Mouse (Mus musculus): ENCODE results near the gene Mapk11. TPM values are rescaled to one million over a fixed set of nuclear protein-coding genes. Genes with fewer than 3 reads are reported as not detected.

The Mapk11 gene
- total RNA-seq, 1 experiment: 6.6 TPM

DNA sequence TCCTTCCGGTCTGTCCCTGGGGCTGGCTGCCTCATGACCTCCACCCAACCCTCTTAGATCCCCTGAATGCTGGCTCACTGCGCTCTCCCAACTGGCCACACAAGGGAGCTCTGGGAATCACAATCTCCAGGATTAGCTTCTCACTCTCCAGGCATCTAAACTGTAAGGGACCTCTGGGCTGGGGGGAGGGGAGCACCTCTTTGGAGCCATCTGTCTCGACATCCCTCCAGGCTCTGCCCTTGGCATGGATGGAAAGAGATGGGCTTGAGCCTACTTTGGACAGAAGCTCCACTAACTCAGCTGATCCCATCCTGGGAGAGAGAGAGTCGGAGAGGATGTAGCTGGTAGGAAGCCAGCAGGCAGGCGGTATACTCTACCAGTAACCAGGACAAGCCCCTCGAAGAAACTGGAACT, 32.9 kb upstream of the Mapk11 start:
- Histone ChIP-seq H3K4me3 (ENCODE audit: insufficient read depth in 1 of 2, low read depth in 1 of 2, low read length in 2 of 2, poor library complexity in 1 of 2, severe bottlenecking in 1 of 2) (no peak overlapping the region), H3K36me3 (ENCODE audit: control insufficient read depth, insufficient read depth, low read length, poor library complexity, severe bottlenecking) (peaks cover 5% of the 10 kb centered on the region; the same call in 1 of the 2 replicates), H3K9me3 (ENCODE audit: control insufficient read depth, insufficient read depth, low read depth, low read length) (no peaks in the 10 kb centered on the region), H3K27ac (ENCODE audit: insufficient read depth, low read depth, low read length, poor library complexity, severe bottlenecking) (no peak overlapping the region; the same call in 1 of the 2 replicates), H3K9ac (ENCODE audit: insufficient read depth, low read depth, low read length, poor library complexity, severe bottlenecking) (no peak overlapping the region), H3K4me1 (ENCODE audit: control insufficient read depth in 2 of 2, insufficient read depth in 2 of 2, low read length in 2 of 2, poor library complexity in 1 of 2) (peaks cover 8 to 48% of the 10 kb centered on the region in 2 experiments)
- TF ChIP-seq ZNF384 (IDR thresholded peaks at IDR 0.05; ENCODE audit: low read depth, low read length) (no peak), MAFK (IDR thresholded peaks at IDR 0.05; ENCODE audit: insufficient read depth, low read depth, low read length) (no peak), ZC3H11A (IDR thresholded peaks at IDR 0.05; ENCODE audit: borderline replicate concordance, low read depth, low read length) (no peak), CHD2 (IDR thresholded peaks at IDR 0.05; ENCODE audit: low read depth, low read length) (no peak), HCFC1 (IDR thresholded peaks at IDR 0.05; ENCODE audit: borderline replicate concordance, insufficient read depth, low read length) (no peak)
- in situ Hi-C loops (cut with MboI; ENCODE audit: low sequenced_read_pairs in 2 of 2, unreplicated experiment in 2 of 2): no loop called here
- DNase-seq (ENCODE audit: low read depth, low spot score): no peak

DNA sequence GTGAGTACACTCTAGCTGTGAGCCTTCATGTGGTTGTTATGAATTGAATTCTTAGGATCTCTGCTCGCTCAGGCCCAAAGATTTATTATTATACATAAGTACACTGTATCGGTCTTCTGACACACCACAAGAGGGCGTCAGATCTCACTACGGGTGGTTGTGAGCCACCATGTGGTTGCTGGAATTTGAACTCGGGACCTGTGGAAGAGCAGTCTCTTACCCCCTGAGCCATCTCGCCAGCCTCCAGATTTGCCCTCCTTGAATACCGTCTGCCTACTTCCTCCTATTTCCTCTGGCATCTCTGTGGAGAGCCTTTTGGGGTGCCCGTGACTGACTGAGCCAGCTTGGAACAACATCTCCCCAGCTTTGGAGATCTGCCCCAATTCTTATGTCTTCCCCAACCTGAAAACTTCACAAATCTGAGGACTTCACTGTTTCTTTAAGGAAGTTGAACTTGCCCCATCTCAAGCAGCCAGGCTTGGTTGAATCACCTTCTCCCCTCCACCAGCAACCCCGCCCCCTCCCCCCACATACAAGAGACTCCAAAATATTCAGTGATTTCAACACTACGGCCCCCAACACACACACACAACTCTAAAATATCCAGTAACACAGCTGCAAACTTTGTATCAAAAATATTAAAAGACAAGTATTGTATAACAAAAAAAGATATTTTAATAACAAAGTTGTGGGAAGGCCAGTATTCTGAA, 32.3 kb upstream of the Mapk11 start:
- Histone ChIP-seq H3K9ac (ENCODE audit: insufficient read depth, low read depth, low read length, poor library complexity, severe bottlenecking) (no peak overlapping the region; the same call in 1 of the 2 replicates), H3K36me3 (ENCODE audit: control insufficient read depth, insufficient read depth, low read length, poor library complexity, severe bottlenecking) (peaks cover 4% of the 10 kb centered on the region; the same call in 1 of the 2 replicates), H3K27ac (ENCODE audit: insufficient read depth, low read depth, low read length, poor library complexity, severe bottlenecking) (no peak overlapping the region; the same call in 1 of the 2 replicates), H3K4me3 (ENCODE audit: insufficient read depth in 1 of 2, low read depth in 1 of 2, low read length in 2 of 2, poor library complexity in 1 of 2, severe bottlenecking in 1 of 2) (peak overlapping the region in 1 of 2 experiments; percentile 79; a peak in 2 of 4 replicates), H3K4me1 (ENCODE audit: control insufficient read depth in 2 of 2, insufficient read depth in 2 of 2, low read length in 2 of 2, poor library complexity in 1 of 2) (peaks cover 8 to 54% of the 10 kb centered on the region in 2 experiments), H3K9me3 (ENCODE audit: control insufficient read depth, insufficient read depth, low read depth, low read length) (no peaks in the 10 kb centered on the region)
- TF ChIP-seq HCFC1 (IDR thresholded peaks at IDR 0.05; ENCODE audit: borderline replicate concordance, insufficient read depth, low read length) (no peak), CHD2 (IDR thresholded peaks at IDR 0.05; ENCODE audit: low read depth, low read length) (no peak), ZC3H11A (IDR thresholded peaks at IDR 0.05; ENCODE audit: borderline replicate concordance, low read depth, low read length) (no peak), MAFK (IDR thresholded peaks at IDR 0.05; ENCODE audit: insufficient read depth, low read depth, low read length) (no peak)
- in situ Hi-C loops (cut with MboI; ENCODE audit: low sequenced_read_pairs in 2 of 2, unreplicated experiment in 2 of 2): no loop called here
- DNase-seq (ENCODE audit: low read depth, low spot score): no peak

DNA sequence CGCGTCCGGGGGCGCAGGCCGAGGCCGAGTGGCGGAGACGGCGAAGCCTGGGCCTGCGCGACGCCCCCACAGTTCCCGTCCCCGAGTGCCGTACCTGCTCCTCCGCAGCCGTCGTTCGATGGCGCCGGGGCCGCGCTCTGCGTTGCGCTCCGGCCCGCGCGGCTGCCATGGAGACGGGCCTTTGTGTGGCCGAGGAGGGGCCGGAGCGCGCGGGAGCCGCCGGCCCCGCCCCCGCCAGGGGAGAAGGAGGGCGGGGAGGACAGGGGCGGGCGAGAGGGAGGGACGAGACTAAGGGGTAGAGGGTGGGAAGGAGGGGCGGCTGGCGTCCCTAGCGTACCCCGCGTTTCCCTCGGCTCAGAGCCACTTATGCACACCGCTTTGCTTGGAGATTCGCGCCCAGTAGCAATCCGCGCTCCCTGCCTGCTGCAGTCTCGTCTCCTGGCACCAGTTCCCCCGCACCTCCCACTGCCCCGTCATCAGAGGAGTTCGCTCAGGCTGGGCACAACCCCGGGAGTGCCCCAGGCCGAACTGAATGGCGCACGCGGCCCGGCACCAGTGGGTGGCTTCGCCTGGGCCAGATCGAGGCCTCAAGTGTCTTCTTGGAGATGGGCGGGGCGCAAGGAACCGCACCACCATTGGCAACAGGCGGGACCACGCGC, 31.3 kb upstream of the Mapk11 start, which contains the start of gene Plxnb2:
Gene Plxnb2, minus strand, starts transcription at position 218 of the 659 bp plus-strand sequence.
- in situ Hi-C loops (cut with MboI; ENCODE audit: low sequenced_read_pairs in 2 of 2, unreplicated experiment in 2 of 2): no loop called here
- peak; percentile 66 for DNase-seq (ENCODE audit: low read depth, low spot score)
- Histone ChIP-seq H3K36me3 (ENCODE audit: control insufficient read depth, insufficient read depth, low read length, poor library complexity, severe bottlenecking) (peaks cover 4% of the 10 kb centered on the region; the same call in 1 of the 2 replicates), H3K9ac (ENCODE audit: insufficient read depth, low read depth, low read length, poor library complexity, severe bottlenecking) (peak within 1 kb of the TSS; percentile 84), H3K9me3 (ENCODE audit: control insufficient read depth, insufficient read depth, low read depth, low read length) (no peaks in the 10 kb centered on the region), H3K4me3 (ENCODE audit: insufficient read depth in 1 of 2, low read depth in 1 of 2, low read length in 2 of 2, poor library complexity in 1 of 2, severe bottlenecking in 1 of 2) (peak within 1 kb of the TSS; percentile 79 to 81), H3K27ac (ENCODE audit: insufficient read depth, low read depth, low read length, poor library complexity, severe bottlenecking) (peak within 1 kb of the TSS; percentile 65; the same call in 1 of the 2 replicates), H3K4me1 (ENCODE audit: control insufficient read depth in 2 of 2, insufficient read depth in 2 of 2, low read length in 2 of 2, poor library complexity in 1 of 2) (peaks cover 8 to 62% of the 10 kb centered on the region in 2 experiments)
- TF ChIP-seq ZC3H11A (IDR thresholded peaks at IDR 0.05; ENCODE audit: borderline replicate concordance, low read depth, low read length) (no peak), HCFC1 (IDR thresholded peaks at IDR 0.05; ENCODE audit: borderline replicate concordance, insufficient read depth, low read length) (no peak), CHD2 (IDR thresholded peaks at IDR 0.05; ENCODE audit: low read depth, low read length) (no peak), ZNF384 (IDR thresholded peaks at IDR 0.05; ENCODE audit: low read depth, low read length) (no peak)

DNA sequence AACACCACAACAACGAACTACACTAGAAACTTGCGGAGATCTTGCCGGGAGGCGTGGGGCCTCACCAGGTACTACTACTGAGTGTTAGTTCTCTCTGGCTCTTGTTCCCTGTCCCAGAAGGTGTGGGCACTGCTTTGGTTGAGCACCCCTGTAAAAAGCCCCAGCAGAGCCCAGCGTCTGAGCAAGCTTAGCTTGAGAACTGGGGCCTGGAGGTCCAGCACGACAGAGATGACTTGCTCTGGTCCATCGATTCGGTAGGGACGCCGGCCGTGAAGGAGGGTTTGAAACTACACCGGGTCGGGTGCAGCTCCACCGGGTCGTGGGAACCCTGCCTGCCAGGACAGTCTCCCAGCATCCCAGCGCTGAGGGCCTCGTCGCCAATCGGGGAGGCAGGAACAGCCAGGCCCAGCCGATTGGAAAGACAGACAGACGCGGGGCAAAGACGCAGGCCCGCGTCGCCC, 30.7 kb upstream of the Mapk11 start:
- Histone ChIP-seq H3K9me3 (ENCODE audit: control insufficient read depth, insufficient read depth, low read depth, low read length) (no peaks in the 10 kb centered on the region), H3K9ac (ENCODE audit: insufficient read depth, low read depth, low read length, poor library complexity, severe bottlenecking) (peak overlapping the region; percentile 80), H3K27ac (ENCODE audit: insufficient read depth, low read depth, low read length, poor library complexity, severe bottlenecking) (no peak overlapping the region), H3K36me3 (ENCODE audit: control insufficient read depth, insufficient read depth, low read length, poor library complexity, severe bottlenecking) (peaks cover 4% of the 10 kb centered on the region; the same call in 1 of the 2 replicates), H3K4me1 (ENCODE audit: control insufficient read depth in 2 of 2, insufficient read depth in 2 of 2, low read length in 2 of 2, poor library complexity in 1 of 2) (peaks cover 8 to 63% of the 10 kb centered on the region in 2 experiments), H3K4me3 (ENCODE audit: insufficient read depth in 1 of 2, low read depth in 1 of 2, low read length in 2 of 2, poor library complexity in 1 of 2, severe bottlenecking in 1 of 2) (peak overlapping the region; percentile 79 to 81)
- DNase-seq (ENCODE audit: low read depth, low spot score): no peak
- TF ChIP-seq CHD2 (IDR thresholded peaks at IDR 0.05; ENCODE audit: low read depth, low read length) (no peak), ZNF384 (IDR thresholded peaks at IDR 0.05; ENCODE audit: low read depth, low read length) (no peak), ZC3H11A (IDR thresholded peaks at IDR 0.05; ENCODE audit: borderline replicate concordance, low read depth, low read length) (no peak), MAFK (IDR thresholded peaks at IDR 0.05; ENCODE audit: insufficient read depth, low read depth, low read length) (no peak), HCFC1 (IDR thresholded peaks at IDR 0.05; ENCODE audit: borderline replicate concordance, insufficient read depth, low read length) (no peak)
- in situ Hi-C loops (cut with MboI; ENCODE audit: low sequenced_read_pairs in 2 of 2, unreplicated experiment in 2 of 2): no loop called here
